Mouse (Mus musculus): ENCODE data around the gene Trim23. TPM values are rescaled to one million over a fixed set of nuclear protein-coding genes. Genes with fewer than 3 reads are reported as not detected.

The Trim23 gene
- polyA plus RNA-seq (2017; shearing (Covaris generic)) = 16.4 TPM

DNA sequence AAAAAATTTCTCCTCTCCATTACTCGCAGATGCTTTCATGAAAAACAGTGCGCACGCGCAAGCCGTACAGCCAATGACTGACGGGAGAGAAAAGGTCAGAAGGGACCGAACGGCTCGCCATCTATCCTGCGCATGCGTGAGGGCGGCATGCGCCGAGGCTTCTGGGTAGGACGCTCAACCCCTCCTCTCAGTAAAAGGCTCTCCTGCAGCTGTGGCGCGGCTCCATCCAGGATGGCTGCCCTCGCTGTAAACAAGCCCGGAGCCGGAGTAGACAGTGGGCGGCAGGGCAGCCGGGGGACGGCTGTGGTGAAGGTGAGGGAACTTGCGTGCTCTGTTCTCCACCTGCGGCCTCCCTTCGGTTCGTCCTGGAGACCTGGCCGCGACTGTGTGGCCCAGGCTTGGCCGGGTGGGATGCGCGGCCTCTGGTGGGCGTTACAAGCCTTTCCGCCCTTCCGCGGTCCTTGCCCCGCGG is at the start of gene Trim23:
Gene Trim23 (plus strand): TSS at position 148 of the 472 bp plus-strand sequence.

DNA sequence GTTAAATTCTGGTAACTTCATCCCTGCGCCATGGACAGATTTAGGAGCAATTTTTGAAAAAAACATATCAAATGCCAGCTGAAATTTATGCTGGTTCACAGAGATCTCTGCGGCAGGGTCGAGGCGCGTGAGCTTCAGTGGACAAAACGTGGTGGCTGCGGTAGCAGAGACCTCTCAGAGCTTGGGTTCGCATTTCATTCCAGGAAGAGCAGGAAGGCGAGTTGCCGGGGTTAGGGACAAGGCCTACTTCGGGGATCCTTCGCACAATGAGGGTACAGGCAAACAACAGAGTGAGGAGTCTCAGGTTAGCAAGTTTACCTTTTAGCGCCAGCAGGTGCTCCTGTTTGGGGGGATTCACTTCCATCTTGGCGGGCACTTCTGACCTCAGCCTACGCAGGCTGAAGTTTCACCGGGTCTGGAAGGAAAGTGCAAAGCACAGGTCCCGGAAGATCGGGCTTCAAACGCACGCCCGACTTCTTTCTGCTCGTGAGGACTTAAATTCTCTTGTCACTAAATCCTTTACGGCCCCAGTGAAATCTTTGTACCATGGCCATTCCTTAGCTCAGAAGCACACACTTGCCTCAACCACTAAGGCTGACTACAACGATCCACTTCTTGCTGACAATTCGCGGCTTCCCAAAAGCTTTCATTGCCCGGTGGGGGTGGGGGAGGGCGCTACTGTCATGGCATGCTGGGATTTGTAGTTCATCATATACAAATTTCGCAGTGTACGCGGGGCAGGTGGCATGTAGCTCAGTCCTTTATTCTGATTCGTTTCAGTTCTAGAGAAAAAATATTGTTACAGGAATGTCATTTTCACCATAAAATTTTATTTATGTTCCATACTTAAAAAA is 574 bp upstream of the Trim23 start, which contains the start of gene Trappc13:
Gene Trappc13 (minus strand): TSS at position 674 of the 854 bp plus-strand sequence.

DNA sequence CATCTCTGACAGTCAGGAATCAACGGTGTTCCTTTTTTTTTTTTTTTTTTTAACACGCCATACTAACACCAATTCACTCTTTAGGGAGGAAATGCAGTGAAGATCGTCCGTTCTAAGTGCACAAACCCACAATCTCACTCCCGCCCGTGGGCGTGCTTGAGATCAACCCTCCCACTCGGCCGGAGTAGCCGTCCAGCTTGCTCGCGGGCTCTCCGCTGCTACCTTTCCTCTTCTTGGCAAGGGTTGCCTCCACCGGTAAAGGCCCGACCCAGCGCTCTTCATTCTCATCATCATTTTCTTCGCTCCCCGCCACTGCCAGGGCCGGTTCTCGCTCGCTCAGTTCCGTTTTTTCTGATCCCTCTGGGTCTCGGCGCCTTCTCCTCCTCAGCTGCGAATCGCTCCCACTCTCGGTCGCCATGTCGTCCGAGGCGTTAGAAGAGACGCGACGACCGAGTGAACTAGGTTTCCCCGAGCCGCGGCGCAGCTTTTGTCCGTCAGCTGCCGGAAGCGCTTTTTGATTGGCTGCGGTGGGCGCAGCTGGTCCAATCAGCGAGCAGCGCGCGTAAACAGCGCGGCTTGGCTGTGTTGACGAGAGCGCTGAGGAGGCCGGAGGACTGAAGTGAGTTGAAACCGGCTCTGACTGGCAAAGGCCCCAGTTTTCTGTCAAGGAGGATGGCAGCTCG is 49.9 kb downstream of the Trim23 start, which contains the start of the genes Cenpk and Ppwd1:
Gene Cenpk (plus strand): TSS at position 228 of the 683 bp plus-strand sequence.
Gene Ppwd1 (minus strand): TSS at position 460 of the 683 bp plus-strand sequence.

Other genes starting within 250 kb of the Trim23 start
- 13.6 TPM for gene Nln, start 69.2 kb upstream of the Trim23 start, polyA plus RNA-seq (2017; shearing (Covaris generic))
- 11.5 TPM for gene Sgtb, start 69.1 kb upstream of the Trim23 start, polyA plus RNA-seq (2017; shearing (Covaris generic))
- 27.8 TPM for gene Trappc13, start 328 bp upstream of the Trim23 start, polyA plus RNA-seq (2017; shearing (Covaris generic))
- gene Cenpk, start 49.8 kb downstream of the Trim23 start, polyA plus RNA-seq (2017; shearing (Covaris generic)) = 1.3 TPM
- gene Ppwd1, start 50.0 kb downstream of the Trim23 start, polyA plus RNA-seq (2017; shearing (Covaris generic)) = 10.6 TPM
- gene Adamts6, start 109.0 kb downstream of the Trim23 start, polyA plus RNA-seq (2017; shearing (Covaris generic)) = 6.4 TPM